Mouse (Mus musculus): ENCODE results near the gene Osgin1. TPM values are rescaled to one million over a fixed set of nuclear protein-coding genes. Genes with fewer than 3 reads are reported as not detected.

Gene Osgin1
- polyA plus RNA-seq, 1 experiment from 2014 or later: 0.38 TPM

DNA sequence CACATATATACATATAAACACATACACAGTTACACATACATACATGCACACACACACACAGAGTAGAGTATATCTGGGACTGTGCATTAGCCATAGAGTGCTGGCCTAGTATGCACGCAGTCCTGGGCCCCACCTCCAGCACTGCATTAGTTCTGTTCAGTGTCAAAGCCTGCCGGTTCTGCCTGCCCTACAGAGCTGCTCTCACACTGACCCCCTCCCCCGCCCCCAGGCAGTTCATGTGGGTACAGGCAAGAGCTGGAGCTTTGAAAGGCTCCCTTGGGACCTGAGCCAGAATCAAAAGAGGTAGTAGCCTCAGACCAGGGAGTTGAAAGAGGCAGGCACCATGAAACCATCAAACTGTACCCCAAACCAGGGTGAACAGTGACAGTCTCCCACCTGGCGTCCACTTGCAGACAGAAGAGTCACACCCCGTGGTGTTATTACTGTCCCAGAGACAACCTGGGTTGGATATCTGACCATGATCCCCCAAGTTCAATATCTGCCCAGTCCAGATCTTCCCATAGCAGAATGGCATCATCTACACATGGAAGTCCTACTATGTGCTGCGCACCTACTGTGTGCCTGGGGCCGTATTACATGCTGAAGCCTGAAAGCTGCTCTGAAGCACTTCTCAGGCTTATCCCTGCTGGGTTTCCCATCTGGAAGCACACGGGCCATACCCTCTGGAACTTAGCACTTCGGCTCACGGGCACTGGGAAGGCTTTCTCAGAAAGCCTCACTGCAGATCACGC, 50.4 kb downstream of the Osgin1 start:
- Histone ChIP-seq H3K36me3 (no peaks in the 10 kb centered on the region), H3K4me2 (no peak overlapping the region), H3K27me3 (no peaks in the 10 kb centered on the region), H3K9me3 (no peaks in the 10 kb centered on the region), H3K4me3 (no peak overlapping the region), H3K27ac (replicated peaks) (no peak overlapping the region), H3K9ac (no peak overlapping the region), H3K4me1 (replicated peaks) (no peaks in the 10 kb centered on the region)
- WGBS: 87% methylated on average over 11 of the region's 11 CpGs
- ATAC-seq (ENCODE audit: low FRiP score, low read depth): no peak

DNA sequence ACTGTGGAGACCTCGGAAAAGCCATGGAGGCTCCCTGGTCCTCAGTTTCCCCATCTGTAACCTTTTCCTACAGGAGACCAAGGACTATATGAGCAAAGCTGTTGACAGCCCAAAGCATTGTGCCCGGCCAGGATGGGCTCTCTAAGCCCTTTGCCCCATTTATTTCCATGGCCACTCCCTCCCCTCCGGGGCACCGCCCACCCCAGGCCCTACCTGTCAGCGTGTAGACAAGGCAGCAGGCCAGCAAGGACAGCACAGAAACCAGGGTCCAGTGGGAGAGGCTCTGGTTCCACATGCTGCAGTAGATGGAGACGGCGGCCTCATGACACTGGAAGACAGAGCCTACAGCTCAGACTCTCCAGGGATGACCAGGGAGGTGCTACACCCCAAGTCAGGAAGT, 53.2 kb downstream of the Osgin1 start:
- no peak overlapping the region for H3K4me3 ChIP-seq

More for the DNA sequence above, 53.2 kb downstream of the Osgin1 start:
- peaks cover 12% of the 10 kb centered on the region for H3K4me1 ChIP-seq (replicated peaks)
- no peaks in the 10 kb centered on the region for H3K27me3 ChIP-seq
- no peaks in the 10 kb centered on the region for H3K9me3 ChIP-seq
- no peak overlapping the region for H3K9ac ChIP-seq
- WGBS: 79% methylated on average over 7 of the region's 7 CpGs
- H3K27ac ChIP-seq (replicated peaks): no peak overlapping the region
- no peak overlapping the region for H3K4me2 ChIP-seq
- no peaks in the 10 kb centered on the region for H3K36me3 ChIP-seq
- ATAC-seq (ENCODE audit: low FRiP score, low read depth): no peak

Other genes with a start within 250 kb of the Osgin1 start
- gene Hsbp1, start 89.6 kb upstream of the Osgin1 start, polyA plus RNA-seq (2015; fragmentation: Nextera tagmentation; extraction: Ambion mirVana): 757 and 781 TPM in 2 replicates
- 16.8 and 18.5 TPM in 2 replicates for gene Mlycd, start 39.2 kb upstream of the Osgin1 start, polyA plus RNA-seq (2015; fragmentation: Nextera tagmentation; extraction: Ambion mirVana)
- gene Necab2, start 12.6 kb downstream of the Osgin1 start, polyA plus RNA-seq (2015; fragmentation: Nextera tagmentation; extraction: Ambion mirVana): 45.8 and 48.3 TPM in 2 replicates
- 0.13 and 0.22 TPM in 2 replicates for gene Slc38a8, start 67.6 kb downstream of the Osgin1 start, polyA plus RNA-seq (2015; fragmentation: Nextera tagmentation; extraction: Ambion mirVana)
- gene Mbtps1, start 124.6 kb downstream of the Osgin1 start, polyA plus RNA-seq (2015; fragmentation: Nextera tagmentation; extraction: Ambion mirVana): 50.7 and 54.0 TPM in 2 replicates
- 153 and 162 TPM in 2 replicates for gene Hsdl1, start 141.1 kb downstream of the Osgin1 start, polyA plus RNA-seq (2015; fragmentation: Nextera tagmentation; extraction: Ambion mirVana)
- 0.35 and 0.74 TPM in 2 replicates for gene Dnaaf1, start 141.1 kb downstream of the Osgin1 start, polyA plus RNA-seq (2015; fragmentation: Nextera tagmentation; extraction: Ambion mirVana)
- gene Taf1c, start 171.1 kb downstream of the Osgin1 start, polyA plus RNA-seq (2015; fragmentation: Nextera tagmentation; extraction: Ambion mirVana): 14.1 and 14.7 TPM in 2 replicates
- 0.10 and 0.34 TPM in 2 replicates for gene Adad2, start 178.6 kb downstream of the Osgin1 start, polyA plus RNA-seq (2015; fragmentation: Nextera tagmentation; extraction: Ambion mirVana)
- gene Kcng4, start 201.6 kb downstream of the Osgin1 start, polyA plus RNA-seq (2015; fragmentation: Nextera tagmentation; extraction: Ambion mirVana): 0.10 and 0.13 TPM in 2 replicates
- gene Wfdc1, start 232.2 kb downstream of the Osgin1 start, polyA plus RNA-seq (2015; fragmentation: Nextera tagmentation; extraction: Ambion mirVana): 6.1 and 6.6 TPM in 2 replicates

Measured in hindbrain, embryonic 15.5 days (tissue).